Mouse (Mus musculus) stomach, embryonic 16.5 days (tissue): ENCODE measurements around the gene Acot7. TPM values are rescaled to one million over a fixed set of nuclear protein-coding genes. Genes with fewer than 3 reads are reported as not detected.

Experiments
- ATAC-seq: fragments of 200-750 bp; cut with Nextera tagmentation; 2 replicates; pipeline ENCODE4 v1.8.0; 2017; ENCODE audit warnings: moderate number of reproducible peaks, moderate TSS enrichment; ENCODE audit not compliant: insufficient read depth, low FRiP score
- H3K27ac ChIP-seq: fragments of 300-500 bp; sonication (generic); 2 replicates; pipeline ENCODE4 v1.5.1; 2014; ENCODE audit warnings: low read length
- H3K27me3 ChIP-seq: fragments of 300-500 bp; sonication (generic); 2 replicates; pipeline ENCODE4 v1.6.1; 2014; ENCODE audit warnings: low read length, control low read depth, mixed read lengths; ENCODE audit not compliant: control insufficient read depth, insufficient read depth
- H3K36me3 ChIP-seq: fragments of 300-500 bp; sonication (generic); 2 replicates; pipeline ENCODE4 v1.6.1; 2014; ENCODE audit warnings: low read length; ENCODE audit not compliant: control insufficient read depth, insufficient read depth
- H3K4me1 ChIP-seq: fragments of 300-500 bp; sonication (generic); 2 replicates; pipeline ENCODE4 v1.6.1; 2014; ENCODE audit warnings: low read length, control low read depth, mixed read lengths; ENCODE audit not compliant: control insufficient read depth, insufficient read depth
- H3K4me2 ChIP-seq: fragments of 300-500 bp; sonication (generic); 2 replicates; pipeline ENCODE4 v1.6.1; 2014; ENCODE audit warnings: low read depth, low read length, mixed read lengths
- H3K4me3 ChIP-seq: fragments of 300-500 bp; sonication (generic); replicated peaks from 2 replicates; pipeline ENCODE4 v1.5.1; 2014; ENCODE audit warnings: mild to moderate bottlenecking, low read length
- H3K9ac ChIP-seq: fragments of 300-500 bp; sonication (generic); 2 replicates; pipeline ENCODE4 v1.6.1; 2014; ENCODE audit warnings: low read length
- H3K9me3 ChIP-seq: fragments of 300-500 bp; sonication (generic); replicated peaks from 2 replicates; pipeline ENCODE4 v1.6.1; 2016; ENCODE audit warnings: low read length, control low read depth; ENCODE audit not compliant: control insufficient read depth
- WGBS: fragments of 180-500 bp; shearing (Covaris S2); extraction: QIAGEN DNeasy Blood & Tissue Kit; methylation state at CpG from one replicate; pipeline ENCODE4 v1.1.7; 2014; 5-methylcytosine and 5-hydroxymethylcytosine counted together
- polyA plus RNA-seq: library from polyadenylated mRNA; unstranded; fragments of >200 nt; fragmentation: Nextera tagmentation; extraction: Ambion mirVana; gene quantifications from 2 replicates; pipeline ENCODE4 v1.2.1, GENCODE M21; 2015

The Acot7 gene
- polyA plus RNA-seq, 1 experiment from 2014 or later = 57.3 TPM

DNA sequence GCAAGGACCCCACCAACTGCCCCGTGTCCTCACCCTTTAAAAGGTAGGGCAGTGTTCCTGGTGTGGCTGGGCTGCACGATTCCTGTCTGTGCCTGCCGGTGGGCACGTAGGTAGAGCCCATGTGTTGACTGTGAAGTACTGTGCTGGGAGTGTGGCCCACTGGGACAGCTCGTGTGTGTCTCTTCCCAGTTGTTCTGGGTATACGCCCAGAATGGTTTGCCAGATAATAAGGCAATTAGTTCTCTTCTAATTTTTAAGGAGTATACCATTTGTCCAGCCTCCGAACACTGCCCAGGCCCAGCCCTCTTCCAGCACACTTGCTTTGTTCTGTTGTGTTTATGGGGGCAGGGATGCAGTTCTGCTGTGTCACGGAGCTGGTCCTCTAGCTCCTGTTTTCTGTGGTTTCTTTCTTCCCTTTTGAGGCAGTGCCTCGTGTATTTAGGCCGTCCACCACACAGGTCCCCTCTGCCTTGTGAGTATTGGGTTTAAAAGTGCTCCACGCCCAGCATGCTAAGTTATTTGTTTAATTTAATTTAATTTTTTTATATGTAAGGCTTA lies 12.2 kb downstream of the Acot7 start:
- Histone ChIP-seq H3K9me3 (no peaks in the 10 kb centered on the region), H3K4me1 (peaks cover 25% of the 10 kb centered on the region), H3K4me3 (no peak overlapping the region), H3K27me3 (no peaks in the 10 kb centered on the region), H3K27ac (peak overlapping the region; percentile 7; the same call in 1 of the 2 replicates), H3K9ac (no peak overlapping the region), H3K36me3 (no peaks in the 10 kb centered on the region), H3K4me2 (no peak overlapping the region)
- ATAC-seq = no peak
- WGBS = 73% methylated on average over 11 of the region's 11 CpGs

DNA sequence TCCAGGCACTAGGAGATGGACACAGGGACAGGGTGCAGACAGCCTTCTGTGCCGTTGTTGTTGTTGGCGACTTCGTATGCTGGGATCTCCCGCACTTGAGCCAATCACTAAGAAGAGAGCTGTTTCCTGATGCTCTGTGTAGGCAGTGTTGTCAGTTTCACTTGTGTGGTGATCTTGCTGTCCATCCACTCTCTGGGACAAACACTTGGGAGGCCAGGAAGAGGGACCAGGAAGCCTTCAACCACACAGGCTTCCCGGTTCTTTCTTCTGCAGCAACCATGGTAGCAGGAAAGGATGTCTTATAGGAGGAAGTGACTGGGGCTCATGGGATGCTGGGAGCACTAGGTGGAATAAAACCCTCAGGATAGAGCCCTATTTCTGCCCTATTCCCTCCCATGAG lies 12.8 kb downstream of the Acot7 start:
- Histone ChIP-seq H3K27me3 (no peaks in the 10 kb centered on the region), H3K9me3 (no peaks in the 10 kb centered on the region), H3K4me1 (peaks cover 19% of the 10 kb centered on the region), H3K36me3 (no peaks in the 10 kb centered on the region), H3K4me3 (no peak overlapping the region), H3K4me2 (no peak overlapping the region), H3K9ac (no peak overlapping the region), H3K27ac (peak overlapping the region; percentile 32; the same call in 1 of the 2 replicates)
- ATAC-seq = no peak
- 68% methylated on average over 5 of the region's 5 CpGs for WGBS

DNA sequence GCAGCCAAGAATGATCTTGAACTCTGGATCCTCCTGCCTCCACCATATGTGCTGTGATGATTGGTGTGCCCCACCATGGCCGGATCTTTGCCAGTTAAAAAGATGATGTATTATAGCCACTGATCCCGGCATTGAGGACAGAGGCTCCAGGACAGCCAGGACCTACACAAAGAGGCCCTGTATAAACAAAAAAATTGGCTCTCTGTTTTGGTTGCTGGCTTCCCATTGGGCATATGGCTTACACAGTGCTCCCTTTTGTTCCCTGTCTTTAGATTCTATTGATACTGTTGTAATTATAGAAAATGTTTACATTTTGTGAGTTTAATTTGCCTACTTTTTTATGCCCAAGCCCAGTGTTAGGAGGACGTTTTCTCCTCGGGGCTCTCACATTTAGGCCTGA lies 14.6 kb downstream of the Acot7 start:
- Histone ChIP-seq H3K4me1 (peaks cover 4% of the 10 kb centered on the region; the same call in 1 of the 2 replicates), H3K27ac (no peak overlapping the region), H3K27me3 (no peaks in the 10 kb centered on the region), H3K4me3 (no peak overlapping the region), H3K36me3 (no peaks in the 10 kb centered on the region), H3K9me3 (no peaks in the 10 kb centered on the region), H3K4me2 (no peak overlapping the region), H3K9ac (no peak overlapping the region)
- WGBS = 43% methylated on average over 4 of the region's 4 CpGs
- no peak for ATAC-seq

DNA sequence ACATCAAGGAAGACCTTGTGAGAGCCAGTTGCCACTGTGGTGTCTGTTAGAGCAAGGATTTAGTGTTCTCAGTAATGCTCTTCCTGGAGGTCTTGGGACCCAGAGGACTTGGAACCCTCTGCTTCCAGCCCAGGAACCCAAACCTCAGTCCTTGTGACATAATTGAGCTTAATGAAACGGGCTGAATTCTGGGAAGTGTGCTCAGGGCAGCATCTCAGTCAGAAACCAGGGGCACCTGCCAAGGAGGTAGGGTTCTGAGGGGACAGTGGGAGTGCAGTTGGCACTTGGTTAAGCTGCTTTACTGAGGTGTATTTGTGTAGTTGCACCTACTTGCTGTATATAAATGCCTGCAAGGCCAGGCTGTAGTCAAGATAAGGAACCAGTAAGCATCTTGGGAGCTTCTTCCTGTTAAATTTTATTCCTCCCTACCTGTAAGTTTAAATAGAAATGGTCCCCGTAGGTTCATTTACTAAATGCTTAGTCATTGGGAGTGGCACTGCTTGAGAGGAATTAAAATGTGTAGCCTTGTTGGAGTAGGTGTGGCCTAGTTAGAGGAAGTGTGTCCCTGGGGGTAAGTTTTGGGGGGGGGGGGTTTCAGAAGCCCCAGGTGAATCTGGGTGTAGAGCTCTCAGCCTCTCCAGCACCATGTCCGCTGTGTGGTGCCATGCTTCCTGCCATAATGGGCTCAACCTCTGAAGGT lies 16.7 kb downstream of the Acot7 start:
- 71% methylated on average over 3 of the region's 3 CpGs for WGBS

DNA sequence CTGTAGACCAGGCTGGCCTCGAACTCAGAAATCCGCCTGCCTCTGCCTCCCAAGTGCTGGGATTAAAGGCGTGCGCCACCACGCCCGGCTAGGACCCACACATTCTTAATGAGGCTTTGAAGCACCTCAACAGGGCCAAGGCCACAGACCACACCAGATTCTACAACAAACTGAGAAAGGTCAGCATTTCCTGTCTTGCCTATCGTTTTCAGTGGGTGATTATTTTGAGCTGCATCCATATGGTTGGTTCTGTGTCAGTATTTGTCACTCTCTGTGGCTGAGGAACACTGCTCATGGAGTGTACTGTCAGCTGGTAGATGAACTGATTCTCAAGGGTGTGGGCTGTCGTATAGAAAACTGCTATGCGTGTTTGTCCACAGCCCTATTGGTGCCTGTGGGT lies 18.3 kb downstream of the Acot7 start:
- Histone ChIP-seq H3K27ac (no peak overlapping the region), H3K4me1 (peaks cover 10% of the 10 kb centered on the region), H3K9ac (no peak overlapping the region), H3K4me2 (no peak overlapping the region), H3K9me3 (no peaks in the 10 kb centered on the region), H3K27me3 (no peaks in the 10 kb centered on the region), H3K36me3 (no peaks in the 10 kb centered on the region), H3K4me3 (no peak overlapping the region)
- no peak for ATAC-seq
- 90% methylated on average over 8 of the region's 9 CpGs for WGBS

More for the DNA sequence above, 16.7 kb downstream of the Acot7 start:
- Histone ChIP-seq H3K36me3 (no peaks in the 10 kb centered on the region), H3K4me1 (peaks cover 4% of the 10 kb centered on the region; the same call in 1 of the 2 replicates), H3K27me3 (no peaks in the 10 kb centered on the region), H3K9ac (no peak overlapping the region), H3K9me3 (no peaks in the 10 kb centered on the region), H3K27ac (no peak overlapping the region), H3K4me2 (no peak overlapping the region), H3K4me3 (no peak overlapping the region)
- ATAC-seq = no peak

DNA sequence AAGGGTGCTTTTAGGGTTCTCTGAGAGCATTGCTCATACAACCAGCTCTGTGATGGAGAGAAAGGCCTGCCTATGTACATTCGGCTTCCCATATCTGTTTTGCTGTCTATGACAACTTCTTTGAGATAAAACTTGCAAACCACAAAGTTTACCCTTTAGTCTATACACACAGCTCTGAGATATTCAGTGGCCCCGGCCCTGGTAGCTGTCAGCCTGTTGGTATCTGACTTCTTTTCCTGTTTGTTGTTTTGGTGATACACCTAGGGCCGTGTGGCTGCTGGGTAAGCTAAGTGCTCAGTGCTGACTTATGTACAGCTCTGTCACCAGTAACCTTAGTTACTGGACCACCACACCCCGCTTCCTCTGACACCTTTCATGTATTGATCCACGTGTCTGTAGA lies 19.6 kb downstream of the Acot7 start:
- Histone ChIP-seq H3K4me3 (no peak overlapping the region), H3K4me2 (no peak overlapping the region), H3K27ac (no peak overlapping the region), H3K4me1 (peaks cover 19% of the 10 kb centered on the region), H3K27me3 (no peaks in the 10 kb centered on the region), H3K9ac (no peak overlapping the region), H3K9me3 (no peaks in the 10 kb centered on the region), H3K36me3 (no peaks in the 10 kb centered on the region)
- ATAC-seq = no peak
- WGBS = 63% methylated on average over 5 of the region's 5 CpGs

DNA sequence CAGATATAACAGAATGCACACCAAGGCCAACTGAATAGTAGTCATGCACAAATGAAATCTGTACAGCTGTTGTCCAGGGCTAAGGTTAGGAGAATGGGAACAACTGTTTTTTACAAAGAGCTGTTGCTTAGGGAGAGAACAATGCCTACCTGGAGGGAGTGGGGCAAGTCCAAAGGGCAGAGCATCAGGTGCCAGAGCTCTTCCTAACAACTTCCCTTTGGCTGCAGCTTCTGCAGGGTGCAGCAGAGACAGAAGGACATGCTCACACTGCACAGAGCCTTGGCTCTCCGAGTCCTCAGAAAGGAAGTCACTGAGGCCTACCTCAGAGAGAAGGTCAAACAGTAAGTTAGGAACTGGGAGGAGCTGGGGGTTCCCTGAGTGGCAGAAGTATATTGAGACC lies 21.7 kb downstream of the Acot7 start:
- no peak overlapping the region for H3K4me2 ChIP-seq
- H3K9me3 ChIP-seq = no peaks in the 10 kb centered on the region
- 52% methylated on average over 1 of the region's 1 CpGs for WGBS
- peaks cover 24% of the 10 kb centered on the region for H3K4me1 ChIP-seq
- no peak overlapping the region for H3K4me3 ChIP-seq
- no peak for ATAC-seq
- no peaks in the 10 kb centered on the region for H3K27me3 ChIP-seq
- H3K36me3 ChIP-seq = no peaks in the 10 kb centered on the region
- H3K27ac ChIP-seq = no peak overlapping the region
- H3K9ac ChIP-seq = no peak overlapping the region

DNA sequence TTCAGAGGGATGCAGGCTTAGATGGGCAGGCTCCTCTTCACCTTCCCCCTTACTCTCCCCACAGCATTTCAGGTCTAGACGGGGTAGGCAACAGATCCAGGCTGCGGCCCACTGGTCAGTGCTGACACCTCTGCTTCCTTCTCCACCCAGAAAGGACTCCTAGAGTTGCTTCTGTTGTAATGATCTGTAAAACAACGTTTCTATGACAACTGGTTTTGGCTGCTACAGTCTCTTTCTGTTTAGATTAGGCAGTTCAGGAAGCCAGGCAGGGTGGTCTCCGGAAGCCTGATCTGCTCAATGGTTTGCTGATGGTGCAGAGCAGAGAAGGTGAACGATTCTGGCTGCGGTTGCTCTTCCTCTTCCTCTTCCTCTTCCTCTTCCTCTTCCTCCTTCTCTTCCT lies 23.6 kb downstream of the Acot7 start:
- WGBS = 32% methylated on average over 6 of the region's 6 CpGs
- no peaks in the 10 kb centered on the region for H3K36me3 ChIP-seq
- no peak overlapping the region for H3K9ac ChIP-seq
- no peak overlapping the region for H3K4me3 ChIP-seq
- H3K4me2 ChIP-seq = no peak overlapping the region; the same call in 1 of the 2 replicates
- no peaks in the 10 kb centered on the region for H3K9me3 ChIP-seq
- H3K27me3 ChIP-seq = no peaks in the 10 kb centered on the region
- peaks cover 25% of the 10 kb centered on the region for H3K4me1 ChIP-seq
- ATAC-seq = peak; percentile 48; the same call in 1 of the 2 replicates
- H3K27ac ChIP-seq = peak overlapping the region; percentile 17; the same call in 1 of the 2 replicates

DNA sequence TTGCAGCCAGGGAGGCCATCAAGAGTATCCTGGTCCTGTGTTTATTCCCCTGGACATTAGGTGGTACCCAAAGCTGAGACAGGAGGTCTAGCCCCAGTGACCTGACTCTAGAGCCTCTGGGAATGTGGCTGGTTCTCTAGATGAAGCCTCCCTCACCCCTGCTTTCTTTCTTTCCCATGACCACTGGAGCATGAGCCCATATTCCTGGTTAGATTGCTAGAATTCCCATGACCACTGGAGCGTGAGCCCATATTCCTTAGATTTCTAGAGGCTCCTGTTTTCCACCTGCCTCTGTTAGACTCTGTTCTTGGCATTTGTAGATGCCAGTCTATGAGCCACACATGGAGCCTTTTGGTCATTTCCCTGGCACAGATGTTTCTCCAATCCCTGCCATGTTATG lies 24.5 kb downstream of the Acot7 start:
- WGBS = 100% methylated on average over 1 of the region's 1 CpGs
- no peak for ATAC-seq
- Histone ChIP-seq H3K4me3 (no peak overlapping the region), H3K4me1 (peaks cover 25% of the 10 kb centered on the region), H3K4me2 (no peak overlapping the region), H3K36me3 (no peaks in the 10 kb centered on the region), H3K9ac (no peak overlapping the region), H3K27ac (no peak overlapping the region), H3K9me3 (no peaks in the 10 kb centered on the region), H3K27me3 (no peaks in the 10 kb centered on the region)
